Mouse (Mus musculus) c-Kit-positive CD71-positive TER-119-positive erythroid progenitor cells, embryonic 14.5 days (primary cell): ENCODE results near the gene Uhrf1bp1.
"Not testable (repeated sequence)": the region's sequence is repeated elsewhere in the genome, so short reads cannot be mapped to it uniquely, and the experiment has no call there.

Source experiments
- DNase-seq: peaks from one replicate; pipeline ENCODE4 v3.0.0-alpha.2; 2013; ENCODE audit warnings: low spot score

The Uhrf1bp1 gene

DNA sequence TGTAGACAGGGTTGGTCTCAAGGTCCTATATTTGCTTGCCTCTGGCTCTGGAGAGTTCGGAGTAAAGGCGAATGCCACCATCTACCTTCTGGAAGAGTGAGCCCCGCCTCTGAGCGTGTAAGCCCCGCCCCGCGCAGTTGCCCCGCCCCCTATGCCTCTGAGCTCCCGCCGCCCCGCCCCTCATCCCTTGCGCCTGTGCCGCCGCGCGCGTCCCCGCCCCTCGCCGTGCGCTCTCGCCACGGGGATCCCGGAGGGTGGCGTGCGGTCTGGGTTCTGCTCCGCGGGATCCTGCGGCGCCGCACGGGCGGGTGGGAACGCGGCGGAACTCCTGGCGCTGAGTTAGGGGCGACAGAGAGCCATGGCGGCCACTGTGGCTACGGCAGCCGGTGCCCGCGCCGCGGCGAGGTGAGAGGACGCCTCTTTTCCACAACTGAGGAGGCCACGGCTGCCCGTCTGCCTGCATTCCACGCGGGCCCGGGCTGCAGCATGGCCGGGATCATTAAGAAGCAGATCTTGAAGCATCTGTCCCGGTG, at the start of gene Uhrf1bp1:
TSS of gene Uhrf1bp1 (plus strand) at position 177 of the 533 bp plus-strand sequence.
- DNase-seq, result peak; percentile 83

DNA sequence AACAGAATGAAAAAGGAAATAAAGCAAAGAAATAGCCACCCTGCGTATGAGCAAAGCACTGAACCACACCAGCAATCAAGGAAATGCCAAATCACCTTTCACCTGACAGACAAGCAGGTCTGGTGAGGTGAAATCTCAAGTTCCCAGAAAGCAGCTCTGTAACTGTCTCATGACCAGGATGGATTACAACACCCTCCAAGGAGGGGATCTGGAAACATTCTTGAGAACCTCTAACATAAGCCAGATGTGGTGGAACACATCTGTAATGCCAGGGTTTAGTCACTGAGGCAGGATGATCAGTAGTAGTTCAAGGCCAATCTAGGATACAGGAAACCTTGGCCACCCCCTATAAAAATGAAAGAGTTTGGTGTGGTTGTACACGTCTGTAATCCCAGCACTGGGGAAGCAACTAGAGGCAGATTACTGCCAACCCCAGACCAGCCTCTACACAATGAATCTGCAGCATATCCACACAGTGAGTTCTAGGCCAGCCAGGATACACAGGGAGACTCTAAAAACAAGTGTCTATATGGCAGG, 48.6 kb upstream of the Uhrf1bp1 start:
- no peak for DNase-seq

DNA sequence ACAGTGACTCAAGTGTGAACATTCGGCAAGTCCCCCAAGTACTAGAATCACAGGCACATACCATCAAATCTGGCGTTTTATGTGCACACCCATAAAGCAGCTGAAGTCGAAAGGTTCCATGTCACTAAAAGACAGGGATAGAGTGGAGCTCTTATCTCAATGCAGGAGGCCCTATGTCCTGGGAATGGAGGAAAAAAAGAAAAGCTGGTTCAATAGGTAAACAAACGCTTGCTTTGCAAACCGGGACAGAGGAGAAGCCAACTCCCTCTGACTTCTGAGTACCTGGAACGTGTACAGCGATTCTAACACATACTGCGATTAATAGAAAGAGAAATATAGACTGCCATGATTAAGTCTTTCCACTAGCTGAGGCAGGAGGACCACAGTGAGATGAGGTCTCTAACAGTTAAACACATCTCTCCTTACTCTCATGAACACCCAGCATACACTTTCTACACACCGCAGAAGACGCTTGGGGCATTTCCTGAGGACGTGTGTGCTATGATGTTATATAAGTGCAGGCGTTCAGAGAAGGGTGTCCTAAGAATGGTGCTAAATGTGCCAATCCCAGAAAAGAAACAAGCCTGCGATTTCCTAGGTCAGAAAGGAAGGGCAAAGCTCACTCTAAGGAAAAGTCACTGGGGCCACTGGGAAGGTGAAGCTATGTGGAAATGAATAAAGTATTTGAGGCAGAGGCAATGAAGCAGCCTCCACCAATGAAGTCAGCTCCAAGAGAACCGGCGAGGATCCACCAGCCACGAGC, 45.5 kb upstream of the Uhrf1bp1 start:
- no peak for DNase-seq

DNA sequence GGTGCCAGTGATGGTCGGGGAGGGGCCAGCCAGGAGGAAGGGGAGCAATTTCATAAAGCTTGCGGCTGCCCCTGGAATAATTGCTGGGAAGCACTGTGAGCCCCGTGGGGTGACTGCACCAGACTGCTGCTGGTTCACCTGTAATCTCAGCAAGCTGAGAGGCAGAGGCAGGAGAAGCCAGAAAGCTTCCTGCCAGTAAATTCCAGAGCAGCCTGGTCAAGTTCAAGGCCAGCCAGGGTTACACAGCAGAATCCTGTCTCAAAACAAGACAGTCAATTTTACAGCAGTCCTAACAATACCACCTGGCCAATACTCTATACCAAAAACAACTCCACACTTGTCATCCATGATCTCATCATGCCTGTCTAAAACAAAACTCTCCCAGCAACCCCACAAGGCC, 44.3 kb upstream of the Uhrf1bp1 start:
- DNase-seq, result no peak

DNA sequence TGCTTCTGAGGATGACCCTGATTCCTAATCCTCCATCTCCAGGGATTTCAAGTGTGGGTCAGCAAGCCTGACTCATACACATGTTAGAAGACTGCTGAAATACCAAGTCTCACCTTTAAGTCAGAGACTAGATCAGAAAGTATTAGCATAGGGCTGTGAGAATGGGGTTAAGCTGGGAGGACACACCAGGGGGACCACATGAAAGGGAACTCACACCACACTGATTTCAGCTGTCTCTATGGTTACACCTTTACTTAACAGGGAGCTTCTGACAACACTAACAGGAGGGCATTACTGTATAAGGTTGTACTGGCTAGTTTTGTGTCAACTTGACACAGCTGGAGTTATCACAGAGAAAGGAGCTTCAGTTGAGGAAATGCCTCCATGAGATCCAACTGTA, 41.6 kb upstream of the Uhrf1bp1 start:
- no peak for DNase-seq

DNA sequence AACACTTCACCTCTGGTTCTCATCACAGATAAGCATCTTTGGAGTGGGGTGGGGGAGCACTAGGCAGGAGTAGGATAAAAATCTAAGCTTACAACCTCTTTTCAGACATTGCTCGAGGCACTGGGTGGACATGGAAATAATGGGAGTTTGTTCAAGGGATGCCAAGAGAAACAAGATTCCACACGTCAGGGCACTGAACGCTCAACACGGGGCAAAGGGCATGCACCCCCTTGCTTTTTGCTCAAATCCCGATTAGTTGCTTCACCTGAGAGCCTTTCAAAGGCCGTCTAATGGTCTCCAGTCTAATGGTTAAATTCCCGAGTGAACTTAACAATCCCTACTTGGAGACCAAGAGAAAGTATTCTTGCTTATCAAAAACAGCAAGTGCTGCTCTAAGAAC, 37.2 kb upstream of the Uhrf1bp1 start:
- no peak for DNase-seq

DNA sequence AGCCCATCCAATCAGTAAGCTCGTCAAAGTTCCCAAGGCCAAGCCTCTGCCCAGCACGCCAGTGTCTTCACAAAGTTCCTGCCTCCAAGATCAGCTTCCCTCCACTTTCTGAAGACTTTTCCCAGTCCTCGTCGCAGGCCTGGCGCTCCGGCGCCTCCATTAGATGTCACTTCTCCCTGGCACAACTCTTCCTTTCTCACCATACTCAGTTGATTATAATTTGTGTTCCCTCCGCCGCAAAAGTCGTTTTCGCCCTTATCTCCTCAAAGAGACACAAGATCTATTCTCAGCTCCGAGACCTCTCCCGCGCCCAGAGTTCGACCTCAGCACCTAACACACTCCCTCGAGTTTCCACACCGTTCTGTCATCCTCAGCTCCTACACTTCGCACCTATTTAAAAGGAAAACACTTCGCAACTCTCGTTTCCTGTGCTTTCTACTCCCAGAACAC, 36.7 kb upstream of the Uhrf1bp1 start:
- DNase-seq, result peak; percentile 58

DNA sequence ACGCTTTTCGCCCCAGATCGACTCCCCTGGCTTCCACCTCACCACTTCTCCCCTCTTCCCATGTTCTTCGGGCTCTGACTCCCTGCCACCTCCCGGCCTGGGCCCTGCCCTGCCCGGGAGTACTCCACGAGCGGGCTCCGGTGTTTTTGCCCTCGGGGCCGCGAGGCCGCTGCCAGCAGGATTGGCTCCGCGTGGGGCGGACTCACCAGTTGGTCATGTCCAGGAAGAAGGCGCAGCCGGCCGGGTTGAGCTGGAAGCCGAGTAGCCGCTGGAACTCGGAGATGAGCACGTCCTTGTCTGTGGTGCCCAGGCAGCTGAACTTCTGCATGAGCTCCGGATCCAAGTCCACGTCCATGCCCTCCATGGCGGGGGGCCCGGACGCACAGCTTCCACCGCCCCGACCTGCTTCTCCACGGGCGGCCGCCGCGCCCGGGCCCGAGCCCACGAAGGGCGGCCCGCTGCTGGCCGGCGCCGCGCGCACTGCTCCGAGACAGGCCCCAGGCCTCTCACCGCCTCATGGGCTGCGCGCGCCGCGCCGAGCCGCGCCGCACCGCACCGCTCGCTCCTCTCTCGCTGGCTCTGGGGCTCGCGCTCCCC, 36.2 kb upstream of the Uhrf1bp1 start:
- no peak for DNase-seq

DNA sequence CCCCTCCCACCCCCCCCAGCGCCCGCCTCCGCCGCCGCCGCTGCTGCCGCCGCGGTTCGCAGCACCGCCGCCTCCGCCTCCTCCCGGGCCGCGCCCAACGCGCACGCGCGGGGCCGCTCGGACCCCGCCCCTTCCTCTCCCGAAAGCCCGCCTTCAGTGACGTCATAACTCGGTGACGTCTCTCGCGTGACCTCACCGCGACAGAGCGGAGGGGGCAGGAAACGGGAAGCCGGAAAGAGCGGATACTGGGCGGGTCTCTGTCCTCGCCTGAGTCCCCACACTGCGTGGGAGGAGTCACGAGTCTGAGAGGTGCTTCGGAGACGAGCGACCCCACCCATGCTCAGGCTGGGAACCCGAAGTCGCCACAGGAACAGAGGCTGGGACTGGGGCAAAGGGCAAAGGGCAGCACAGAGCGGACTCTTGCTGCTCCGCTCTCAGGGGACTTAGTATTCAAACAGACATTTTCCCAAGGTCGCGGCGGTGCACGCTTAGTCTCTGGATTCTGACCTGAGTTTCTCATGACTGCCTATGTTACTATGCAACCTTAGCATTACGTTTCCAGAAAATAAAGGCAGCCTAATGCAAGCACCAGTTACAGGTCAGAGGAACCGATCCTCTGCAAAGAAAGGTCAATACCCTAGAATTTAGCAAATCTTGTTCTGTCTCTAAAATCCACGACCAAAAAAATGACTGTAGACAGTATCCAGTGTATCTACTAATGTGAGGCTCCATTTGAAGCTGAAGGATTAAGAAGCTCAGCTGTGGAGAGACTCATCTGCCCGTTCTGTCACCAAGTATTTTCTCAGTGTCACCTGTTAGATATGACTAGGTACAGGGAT, 35.5 kb upstream of the Uhrf1bp1 start, which contains the start of gene D17Wsu92e:
TSS of gene D17Wsu92e (minus strand) at position 81 of the 839 bp plus-strand sequence.
- peak; percentile 99 for DNase-seq

DNA sequence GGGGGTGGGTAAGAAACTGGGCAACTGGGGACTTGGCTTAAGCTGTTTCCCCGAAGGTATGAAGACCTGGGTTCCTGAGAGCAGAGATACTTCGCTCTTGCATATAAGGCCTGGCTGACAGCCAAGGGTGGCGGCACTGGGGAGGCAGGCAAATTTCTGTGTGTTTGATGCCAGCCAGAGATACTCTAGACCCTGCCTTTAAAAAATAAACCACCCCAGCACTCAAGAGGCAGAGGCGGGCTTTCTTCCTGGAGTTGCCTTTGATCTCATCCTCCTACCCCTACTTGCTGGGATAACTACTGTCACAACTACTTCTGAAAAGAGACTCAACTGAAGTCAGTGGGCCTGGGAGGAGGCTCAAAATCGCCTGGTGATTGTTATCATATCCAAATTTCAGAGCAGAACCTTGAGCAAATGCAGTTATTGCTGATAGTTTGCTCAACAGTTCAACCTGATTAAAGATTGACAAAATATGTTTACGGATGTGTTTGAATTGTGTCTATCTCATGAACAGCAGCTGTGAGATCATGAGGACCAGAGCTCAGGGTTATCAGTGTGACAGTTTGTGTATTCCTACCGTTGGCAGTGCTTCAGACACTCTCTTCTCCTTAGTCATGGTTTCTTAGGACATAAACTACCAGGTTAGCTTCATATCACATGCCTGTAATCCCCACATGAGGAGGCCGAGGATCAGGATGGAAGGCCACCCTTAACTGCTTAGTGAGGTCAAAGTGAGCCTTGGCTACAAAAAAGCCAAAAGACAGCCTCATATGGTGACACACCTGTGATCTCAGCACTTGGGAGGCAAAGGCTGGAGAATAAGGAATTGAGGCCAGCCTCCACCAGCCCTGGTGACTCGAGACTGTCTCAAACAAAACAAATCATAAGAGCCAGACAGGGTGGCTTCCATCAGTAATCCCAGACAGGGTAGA, 34.6 kb upstream of the Uhrf1bp1 start:
- DNase-seq, result peak; percentile 60

DNA sequence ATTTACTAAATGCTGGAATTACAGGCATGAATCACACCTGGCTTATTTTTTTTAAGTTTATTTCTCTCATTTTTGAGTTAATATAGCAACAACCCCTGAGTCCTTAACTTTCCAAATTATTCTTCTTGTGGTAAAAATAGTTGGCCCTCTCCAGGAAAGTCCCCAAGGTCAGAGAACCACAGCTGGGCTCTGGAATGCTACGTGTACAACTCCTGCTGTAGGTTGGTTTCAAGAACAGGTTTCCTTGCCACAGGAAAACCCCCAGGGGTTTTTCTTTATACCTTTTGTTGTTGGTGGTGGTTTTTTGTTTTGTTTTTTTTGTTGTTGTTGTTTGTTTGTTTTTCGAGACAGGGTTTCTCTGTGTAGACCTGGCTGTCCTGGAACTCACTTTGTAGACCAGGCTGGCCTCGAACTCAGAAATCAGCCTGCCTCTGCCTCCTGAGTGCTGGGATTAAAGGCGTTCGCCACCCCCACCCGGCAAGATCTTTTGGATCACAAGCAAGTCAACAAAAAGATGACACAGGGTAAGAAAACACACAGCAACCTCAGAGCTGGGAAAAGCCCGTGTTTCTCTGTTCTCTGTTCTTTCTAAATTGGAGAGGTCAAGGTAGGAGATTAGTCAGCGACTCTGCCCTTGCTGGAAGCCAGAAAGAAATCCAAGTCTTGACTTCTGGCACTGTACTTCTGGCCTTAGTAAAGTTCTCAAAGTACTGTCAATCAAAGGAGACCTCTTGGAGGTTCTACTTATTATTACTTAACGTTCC, 32.9 kb upstream of the Uhrf1bp1 start:
- DNase-seq, result no peak

DNA sequence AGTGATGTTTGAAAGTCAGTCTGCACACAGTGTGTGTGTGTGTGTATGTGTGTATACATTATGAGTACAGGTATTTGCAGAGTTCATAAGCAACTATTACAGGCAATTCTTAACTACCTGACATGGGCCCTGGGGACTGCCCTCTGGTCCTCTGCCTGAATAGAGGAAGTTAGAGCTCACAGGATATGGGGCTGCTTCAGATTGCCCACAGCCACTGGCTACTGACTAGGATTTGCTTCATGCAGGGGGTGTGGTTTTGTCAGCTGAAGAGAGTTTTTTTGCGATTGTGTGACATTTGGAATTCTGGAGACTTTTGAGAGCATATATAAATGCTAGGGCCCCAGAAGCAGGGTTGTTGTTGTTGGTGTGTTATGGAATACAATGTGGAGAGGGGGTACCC, 31.3 kb upstream of the Uhrf1bp1 start:
- DNase-seq, result no peak

DNA sequence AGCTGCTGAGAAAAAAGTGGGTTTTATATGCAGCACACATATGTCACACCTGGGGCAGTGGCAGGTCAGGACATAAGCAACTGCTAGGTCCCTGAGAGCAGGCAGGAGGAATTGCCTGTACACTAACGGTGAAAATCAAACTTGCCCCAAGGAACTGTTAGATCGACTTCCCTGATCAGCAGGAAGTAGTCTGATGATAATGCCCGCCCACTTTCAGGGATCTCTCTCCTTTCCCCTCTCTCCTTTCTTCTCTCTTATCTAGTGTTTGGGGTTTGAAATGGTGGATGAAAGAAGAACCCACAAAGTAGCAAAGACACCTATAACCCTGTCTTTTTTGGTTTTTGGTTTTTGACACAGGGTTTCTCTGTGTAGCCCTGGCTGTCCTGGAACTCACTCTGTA, 30.7 kb upstream of the Uhrf1bp1 start:
- DNase-seq, result peak; percentile 28

DNA sequence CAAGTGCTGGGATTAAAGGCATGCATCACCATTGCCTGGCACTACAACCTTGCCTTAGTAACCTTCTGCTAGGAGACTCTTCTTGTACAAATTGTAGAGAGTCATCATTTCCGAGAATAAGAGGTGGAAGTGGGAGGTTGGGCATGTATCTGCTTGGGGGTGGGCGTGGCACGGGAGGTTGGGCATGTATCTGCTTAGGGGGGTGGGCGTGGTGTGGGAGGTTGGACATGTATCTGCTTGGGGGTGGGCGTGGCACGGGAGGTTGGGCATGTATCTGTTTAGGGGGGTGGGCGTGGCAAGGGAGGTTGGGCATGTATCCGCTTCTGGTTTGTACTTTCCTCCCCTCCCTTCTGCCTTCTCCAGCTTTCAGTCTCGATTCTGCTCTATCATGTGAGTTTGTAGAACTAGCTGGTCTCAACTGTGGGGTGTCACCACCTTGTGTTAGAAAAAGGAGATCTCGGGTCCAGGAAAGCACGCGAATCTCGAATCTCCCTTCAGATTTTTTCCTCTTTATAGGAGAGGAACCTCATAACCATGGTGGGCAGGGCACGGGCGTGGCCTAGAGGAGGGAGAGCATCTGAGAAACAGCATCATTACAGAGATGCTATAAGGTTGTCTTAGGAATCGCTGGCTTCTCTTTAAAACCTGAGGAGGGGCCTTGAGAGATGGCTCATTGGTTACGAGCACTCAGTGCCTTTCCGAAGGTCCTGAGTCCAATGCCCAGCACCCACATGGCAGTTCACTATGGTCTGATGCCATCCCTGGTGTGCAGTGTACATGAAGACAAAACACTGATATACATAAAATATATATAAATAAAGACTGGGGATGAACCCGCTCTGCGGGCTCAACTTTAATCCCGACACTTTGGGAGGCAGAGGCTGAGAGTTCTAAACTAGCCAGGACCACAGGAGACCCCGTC, 30.0 kb upstream of the Uhrf1bp1 start:
- DNase-seq, result peak; percentile 75

DNA sequence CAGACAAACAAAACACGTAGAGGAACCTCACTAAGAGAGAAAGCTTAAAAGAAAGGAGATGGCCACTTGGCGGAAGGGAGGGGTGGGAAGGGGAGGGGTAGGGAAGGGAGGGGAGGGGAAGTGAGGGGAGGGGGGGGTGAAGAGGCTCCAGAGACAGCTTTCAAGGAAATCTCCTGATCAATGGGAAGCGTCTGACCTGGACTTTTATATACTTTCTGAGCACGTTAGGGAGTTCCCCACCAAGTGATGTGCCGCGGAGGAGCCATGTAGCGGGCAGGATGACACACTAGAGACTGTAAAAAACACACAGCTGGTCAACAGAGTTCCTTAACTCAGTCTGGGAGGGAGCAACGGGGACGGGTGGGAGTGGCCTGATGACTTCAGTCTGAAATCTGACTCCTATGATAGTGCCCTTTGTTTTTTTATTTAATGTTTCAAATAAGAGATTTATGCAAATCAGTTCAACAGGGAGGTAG, 29.3 kb upstream of the Uhrf1bp1 start:
- DNase-seq, result no peak

DNA sequence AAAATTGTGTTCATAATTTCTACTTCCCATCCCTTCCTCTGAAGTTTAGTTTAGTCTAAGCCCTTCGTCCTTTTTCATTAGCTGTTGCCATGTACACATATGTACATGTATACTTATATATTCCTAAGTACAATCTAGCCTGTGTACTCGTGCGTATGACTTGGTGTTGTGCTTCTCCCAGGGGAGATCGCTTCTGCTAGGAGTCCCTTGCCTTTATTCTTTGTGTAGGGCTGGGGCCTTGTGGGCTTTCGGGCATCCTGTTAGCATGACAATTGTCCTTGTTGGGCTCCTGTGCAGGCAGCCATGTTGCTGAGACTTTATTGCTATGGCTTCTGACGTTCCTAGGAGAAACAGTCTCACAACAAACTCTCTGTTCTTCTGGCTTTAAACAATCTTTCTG, 28.7 kb upstream of the Uhrf1bp1 start:
- DNase-seq, result no peak

DNA sequence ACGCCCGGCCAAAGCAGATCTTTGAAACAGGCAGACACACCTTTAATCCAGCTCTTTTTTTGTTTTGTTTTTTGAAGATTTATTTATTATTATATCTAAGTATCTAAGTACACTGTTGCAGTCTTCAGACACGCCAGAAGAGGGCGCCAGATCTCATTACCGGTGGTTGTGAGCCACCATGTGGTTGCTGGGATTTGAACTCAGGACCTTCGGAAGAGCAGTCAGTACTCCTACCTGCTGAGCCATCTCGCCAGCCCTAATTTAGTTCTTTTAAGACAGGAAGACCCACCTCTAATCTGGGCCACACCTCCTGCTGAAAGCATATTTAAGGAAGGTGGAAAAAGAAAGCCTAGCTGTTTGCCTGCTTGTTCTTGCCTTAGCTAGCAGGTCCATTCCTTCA, 25.8 kb upstream of the Uhrf1bp1 start:
- DNase-seq, result no peak

DNA sequence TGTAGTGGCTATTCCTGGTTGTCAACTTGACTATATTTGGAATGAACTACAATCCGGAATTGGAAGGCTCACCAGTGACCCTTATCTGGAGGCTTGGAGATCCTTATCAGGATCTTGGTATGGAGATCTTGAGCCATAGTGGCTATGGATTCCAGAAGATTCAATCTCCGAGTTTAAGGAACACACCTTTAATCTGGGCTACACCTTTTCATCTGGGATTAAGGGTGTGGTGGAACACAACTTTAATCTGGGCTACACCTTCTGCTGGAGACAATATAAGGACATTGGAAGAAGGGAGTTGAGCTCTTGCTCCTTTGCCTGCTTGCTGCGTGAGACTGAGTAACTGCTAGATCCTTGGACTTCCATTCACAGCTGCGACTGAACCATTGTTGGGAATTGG, 18.4 kb upstream of the Uhrf1bp1 start, which contains the start of gene Snrpc:
TSS of gene Snrpc (plus strand) at position 301 of the 400 bp plus-strand sequence.
- DNase-seq, result not testable (repeated sequence)
